Mouse (Mus musculus): ENCODE data around the gene Card14.

DNA sequence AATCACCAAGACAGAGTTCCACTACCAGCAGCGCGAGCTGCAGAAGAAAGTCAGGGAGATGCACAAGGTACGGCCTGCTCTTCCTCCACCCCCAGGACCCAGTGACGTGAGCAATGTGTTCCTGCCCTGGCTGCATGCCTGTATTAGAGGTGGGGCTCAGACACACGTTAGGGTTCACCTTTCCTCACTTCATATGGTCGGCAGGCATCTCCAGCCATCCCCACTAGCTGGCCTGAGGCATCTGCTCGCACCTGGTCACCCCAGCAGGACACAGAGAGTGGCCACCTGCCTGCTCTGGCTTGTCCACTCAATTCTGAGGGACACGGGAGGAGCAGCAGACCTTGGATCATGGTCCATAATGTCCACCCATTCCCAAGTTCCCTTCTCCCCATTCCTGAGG, 47.6 kb upstream of the Card14 start:
- no peak for TF ChIP-seq CTCF (IDR thresholded peaks at IDR 0.05; ENCODE audit: extremely low read depth, insufficient read length, insufficient replicate concordance, low read depth, low read length)
- no peak for TF ChIP-seq POLR2A (IDR thresholded peaks at IDR 0.05; ENCODE audit: low read depth, low read length)
